Mouse (Mus musculus) urinary bladder, postnatal 10 days (tissue): ENCODE measurements around the gene Ddr2.
"Not testable (repeated sequence)": the region's sequence is repeated elsewhere in the genome, so short reads cannot be mapped to it uniquely, and the experiment has no call there.

Experiments used
- DNase-seq: peaks from one replicate; pipeline ENCODE4 v3.0.0; 2022; ENCODE audit warnings: low spot score

Gene Ddr2

GRCm38 (mm10) chr1:170102814-170103213, 7.7 kb downstream of the Ddr2 start:
- not testable (repeated sequence) for DNase-seq

- no peak for DNase-seq
Measured at GRCm38 (mm10) chr1:170086631-170087030, 23.9 kb downstream of the Ddr2 start.

GRCm38 (mm10) chr1:170084151-170084796, 26.3 kb downstream of the Ddr2 start:
- DNase-seq = no peak

- no peak for DNase-seq
Measured at GRCm38 (mm10) chr1:170080907-170081306, 29.7 kb downstream of the Ddr2 start.

- no peak for DNase-seq
Measured at GRCm38 (mm10) chr1:170079465-170079864, 31.1 kb downstream of the Ddr2 start.

GRCm38 (mm10) chr1:170076339-170076738, 34.2 kb downstream of the Ddr2 start:
- no peak for DNase-seq

- no peak for DNase-seq
Measured at GRCm38 (mm10) chr1:170073768-170074167, 36.8 kb downstream of the Ddr2 start.

- no peak for DNase-seq
Measured at GRCm38 (mm10) chr1:170069143-170069542, 41.4 kb downstream of the Ddr2 start.

- no peak for DNase-seq
Measured at GRCm38 (mm10) chr1:170065931-170066330, 44.6 kb downstream of the Ddr2 start.

GRCm38 (mm10) chr1:170065009-170065408, 45.6 kb downstream of the Ddr2 start:
- DNase-seq = no peak

GRCm38 (mm10) chr1:170064083-170064494, 46.5 kb downstream of the Ddr2 start:
- no peak for DNase-seq

GRCm38 (mm10) chr1:170060214-170060613, 50.3 kb downstream of the Ddr2 start:
- no peak for DNase-seq

GRCm38 (mm10) chr1:170059347-170059746, 51.2 kb downstream of the Ddr2 start:
- no peak for DNase-seq

- no peak for DNase-seq
Measured at GRCm38 (mm10) chr1:170058051-170058450, 52.5 kb downstream of the Ddr2 start.

GRCm38 (mm10) chr1:170057607-170058006, 53.0 kb downstream of the Ddr2 start:
- no peak for DNase-seq

GRCm38 (mm10) chr1:170056921-170057320, 53.6 kb downstream of the Ddr2 start:
- DNase-seq = no peak

- DNase-seq = no peak
Measured at GRCm38 (mm10) chr1:170056214-170056613, 54.3 kb downstream of the Ddr2 start.

GRCm38 (mm10) chr1:170052469-170053065, 58.0 kb downstream of the Ddr2 start:
- DNase-seq = no peak

- no peak for DNase-seq
Measured at GRCm38 (mm10) chr1:170051631-170052177, 58.9 kb downstream of the Ddr2 start.

GRCm38 (mm10) chr1:170048434-170048833, 62.1 kb downstream of the Ddr2 start:
- no peak for DNase-seq

- no peak for DNase-seq
Measured at GRCm38 (mm10) chr1:170044726-170045471, 65.7 kb downstream of the Ddr2 start.

- no peak for DNase-seq
Measured at GRCm38 (mm10) chr1:170043753-170044152, 66.8 kb downstream of the Ddr2 start.

- DNase-seq = no peak
Measured at GRCm38 (mm10) chr1:170042996-170043395, 67.6 kb downstream of the Ddr2 start.
